Mouse (Mus musculus) T-cell, adult 66 days (primary cell): ENCODE results near the gene Cast. TPM values are rescaled to one million over a fixed set of nuclear protein-coding genes. Genes with fewer than 3 reads are reported as not detected.

Experiments
- total RNA-seq, 2 experiments: library from RNA; stranded (reverse); gene quantifications; 3 replicates in 1 of 2; 4 replicates in 1 of 2; pipeline ENCODE4 v1.2.4; 2023

The Cast gene
- total RNA-seq = 100 to 1,000 TPM; 179 to 198 TPM

DNA sequence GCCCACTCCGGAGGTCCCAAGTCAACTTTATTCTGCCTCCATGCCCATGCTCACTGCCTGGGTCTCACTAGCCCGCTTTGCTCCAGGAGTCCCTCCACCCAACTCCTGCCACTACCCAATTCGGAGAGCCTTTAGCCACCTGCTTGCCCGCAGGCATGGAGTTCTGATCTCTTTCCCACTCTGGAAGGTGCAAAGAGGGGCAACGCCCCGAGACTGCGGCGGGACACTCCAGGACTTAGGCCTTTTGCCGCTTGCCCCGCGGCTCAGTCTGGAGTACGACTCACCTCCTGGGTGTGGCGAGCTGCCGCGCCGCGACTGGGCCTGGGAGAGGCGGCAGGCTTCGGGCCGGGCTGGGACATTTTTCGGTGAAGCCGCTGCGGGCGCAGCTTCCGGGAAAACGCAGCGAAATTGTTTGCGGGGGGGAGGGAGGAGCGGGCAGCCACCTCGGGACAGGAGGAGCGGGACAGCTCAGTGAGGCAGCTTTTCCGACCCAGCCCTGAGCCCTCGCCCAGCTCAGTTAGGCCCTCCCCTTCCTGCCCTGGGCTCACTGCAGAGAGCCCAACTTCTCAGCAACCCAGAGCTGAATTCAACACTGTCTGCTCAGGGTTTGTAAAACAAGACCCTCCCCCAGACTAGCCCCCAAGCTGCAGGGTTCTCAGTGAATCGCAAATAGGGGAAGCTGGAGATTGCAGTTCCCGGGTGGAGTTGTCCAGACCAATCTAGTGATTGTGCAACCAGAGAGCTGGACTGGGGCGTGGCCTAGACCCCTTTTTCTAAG lies at the start of gene Cast:
Gene Cast (minus strand): TSS at position 659 of the 778 bp plus-strand sequence.

Other genes starting within 250 kb of the Cast start
- gene Erap1, start 169.2 kb downstream of the Cast start, total RNA-seq = 100 to 1,000 TPM; 137 to 139 TPM